8 mouse cellular contexts compared by ENCODE assay signal in genomic region chr10:69690131-69690960, GRCm38 (mm10).
DNase-seq lines count a peak whose midpoint lies in the region; ATAC-seq and TF ChIP-seq lines count a peak whose summit lies in the region.

No protein-coding gene starts in this region.

- peak overlapping the region; percentile 15; the same call in 1 of the 2 replicates for H3K9ac ChIP-seq in heart, postnatal 0 days (replicated peaks; ENCODE audit: low read depth, low read length)
- peak overlapping the region; percentile 29 for H3K9ac ChIP-seq in hindbrain, embryonic 16.5 days (ENCODE audit: low read depth, low read length)
- peak overlapping the region; percentile 30; the same call in 1 of the 2 replicates for H3K9ac ChIP-seq in midbrain, embryonic 13.5 days (replicated peaks)

- no peak overlapping the region for H3K4me3 ChIP-seq in heart, postnatal 0 days (ENCODE audit: low read depth, low read length)
- H3K4me3 ChIP-seq in hindbrain, embryonic 16.5 days (ENCODE audit: low read length), result peak overlapping the region; percentile 6; the same call in 1 of the 2 replicates
- peak overlapping the region; percentile 11 for H3K4me3 ChIP-seq in midbrain, embryonic 13.5 days (replicated peaks)

- H3K9me3 ChIP-seq in heart, postnatal 0 days (replicated peaks; ENCODE audit: control insufficient read depth, low read length), result no peaks in the 10 kb centered on the region
- no peaks in the 10 kb centered on the region for H3K9me3 ChIP-seq in hindbrain, embryonic 16.5 days (ENCODE audit: control insufficient read depth, low read length)
- H3K9me3 ChIP-seq in midbrain, embryonic 13.5 days, result 0 out of 2 replicates have a peak, but pooled peaks cover 3% of the 10 kb centered on the region

- H3K27ac ChIP-seq in heart, postnatal 0 days (ENCODE audit: low read depth), result no peak overlapping the region
- peak overlapping the region; percentile 58; the same call in 1 of the 2 replicates for H3K27ac ChIP-seq in hindbrain, embryonic 16.5 days (ENCODE audit: low read depth, low read length)
- H3K27ac ChIP-seq in midbrain, embryonic 13.5 days, result peak overlapping the region; percentile 76

- no peak for TF ChIP-seq EP300 in heart, postnatal 0 days (IDR thresholded peaks at IDR 0.05; ENCODE audit: low read depth)

- H3K36me3 ChIP-seq in heart, postnatal 0 days (replicated peaks; ENCODE audit: control insufficient read depth, insufficient read depth, low read length), result no peaks in the 10 kb centered on the region
- no peaks in the 10 kb centered on the region for H3K36me3 ChIP-seq in hindbrain, embryonic 16.5 days (ENCODE audit: control insufficient read depth, insufficient read depth, low read length)
- no peaks in the 10 kb centered on the region for H3K36me3 ChIP-seq in midbrain, embryonic 13.5 days

- H3K4me2 ChIP-seq in heart, postnatal 0 days (ENCODE audit: low read depth, low read length), result peak overlapping the region; percentile 49
- H3K4me2 ChIP-seq in hindbrain, embryonic 16.5 days (ENCODE audit: low read length), result peak overlapping the region; percentile 44
- H3K4me2 ChIP-seq in midbrain, embryonic 13.5 days (replicated peaks), result peak overlapping the region; percentile 48

- ATAC-seq in heart, postnatal 0 days (ENCODE audit: insufficient read depth, low read depth), result no peak
- peak; percentile 58 for ATAC-seq in hindbrain, embryonic 16.5 days
- peak; percentile 86 for ATAC-seq in midbrain, embryonic 13.5 days

- H3K4me1 ChIP-seq in heart, postnatal 0 days (ENCODE audit: control insufficient read depth, insufficient read depth), result 0 out of 2 replicates have a peak, but pooled peaks cover 9% of the 10 kb centered on the region
- H3K4me1 ChIP-seq in hindbrain, embryonic 16.5 days (ENCODE audit: control insufficient read depth, insufficient read depth, low read depth, low read length), result peaks cover 20% of the 10 kb centered on the region
- H3K4me1 ChIP-seq in midbrain, embryonic 13.5 days (replicated peaks), result peaks cover 27% of the 10 kb centered on the region

- intact Hi-C loops in heart, postnatal 25 days (cut with DNase I), result no loop called here

- DNase-seq in heart, postnatal 0 days (ENCODE audit: low spot score), result no peak
- DNase-seq in heart, postnatal 25 days (ENCODE audit: low spot score), result no peak
- peak; percentile 66 to 70 for DNase-seq in cerebellum, postnatal 36 days
- no peak for DNase-seq in thymus, postnatal 25 days
- no peak for DNase-seq in thymus, postnatal 10 days (ENCODE audit: low spot score in 2 of 2)
- DNase-seq in adrenal gland, postnatal 10 days, result no peak

- no peak for TF ChIP-seq CTCF in heart, postnatal 0 days (IDR thresholded peaks at IDR 0.05; ENCODE audit: low read depth)

- H3K27me3 ChIP-seq in heart, postnatal 0 days (ENCODE audit: control insufficient read depth, insufficient read depth, low read length), result no peaks in the 10 kb centered on the region
- no peaks in the 10 kb centered on the region for H3K27me3 ChIP-seq in hindbrain, embryonic 16.5 days (replicated peaks; ENCODE audit: control insufficient read depth, insufficient read depth, low read length)
- H3K27me3 ChIP-seq in midbrain, embryonic 13.5 days, result no peaks in the 10 kb centered on the region

- 20% methylated on average over 12 of the region's 12 CpGs for WGBS in heart, postnatal 0 days
- WGBS in hindbrain, embryonic 16.5 days, result 8% methylated on average over 12 of the region's 12 CpGs
- WGBS in midbrain, embryonic 13.5 days, result 7% methylated on average over 12 of the region's 12 CpGs

Comparison
In these comparisons a context has a peak if more than half of its experiments do, and no peak if none do; other contexts are left out.
1. DNase-seq: peak in cerebellum, postnatal 36 days (2 of 2); none in heart, postnatal 0 days (single experiment), heart, postnatal 25 days (single experiment), thymus, postnatal 25 days (single experiment), thymus, postnatal 10 days (0 of 2) and adrenal gland, postnatal 10 days (single experiment).
2. Peak in every context shown above with its lines, with median percentiles within 50 percentile points of each other: H3K4me2 ChIP-seq and H3K9ac ChIP-seq.